Mouse (Mus musculus) adrenal gland, adult (tissue): ENCODE measurements at regions not wholly inside any gene's neighbourhood (a gene's known extent, or its start where the extent isn't known, plus 50 kb on each side); places are given as distances from the start of the nearest gene placed in this dataset.
"Not testable (repeated sequence)": the region's sequence is repeated elsewhere in the genome, so short reads cannot be mapped to it uniquely, and the experiment has no call there.

ENCODE experiments used
- DNase-seq, 2 experiments: peaks; one replicate each; pipeline ENCODE4 v3.0.0; 2022 to 2023; ENCODE audit warnings: low spot score in 1 of 2; ENCODE audit not compliant: inconsistent age in 2 of 2

GRCm38 (mm10) chr6:47679946-47680345 is 84.8 kb upstream of the Ezh2 start:
- DNase-seq: peak in 1 of 2 experiments; percentile 59

- DNase-seq: peak; percentile 65 to 85
These were observed 77.6 kb upstream of the Ezh2 start for GRCm38 (mm10) chr6:47672741-47673140.

- DNase-seq: peak; percentile 64 to 90
These were observed 57.7 kb upstream of the Ezh2 start for GRCm38 (mm10) chr6:47652880-47653279.

- not testable (repeated sequence) for DNase-seq
These were observed 56.2 kb upstream of the Ezh2 start for GRCm38 (mm10) chr6:47651385-47651718.

- DNase-seq: peak; percentile 95 to 99
These were observed 55.6 kb upstream of the Ezh2 start for GRCm38 (mm10) chr6:47650463-47651384.

- peak; percentile 12 to 51 for DNase-seq
These were observed 54.8 kb upstream of the Ezh2 start for GRCm38 (mm10) chr6:47649961-47650360.

- peak; percentile 25 to 51 for DNase-seq
These were observed 54.4 kb upstream of the Ezh2 start for GRCm38 (mm10) chr6:47649451-47649931.

GRCm38 (mm10) chr6:47648899-47649298 is 53.8 kb upstream of the Ezh2 start:
- DNase-seq: peak; percentile 8 to 39

- no peak for DNase-seq
These were observed 53.2 kb upstream of the Ezh2 start for GRCm38 (mm10) chr6:47648316-47648715.

- peak; percentile 13 to 30 for DNase-seq
These were observed 52.7 kb upstream of the Ezh2 start for GRCm38 (mm10) chr6:47647876-47648275.

- peak in 1 of 2 experiments; percentile 30 for DNase-seq
These were observed 51.8 kb upstream of the Ezh2 start for GRCm38 (mm10) chr6:47646731-47647567.

- no peak for DNase-seq
These were observed 50.9 kb upstream of the Ezh2 start for GRCm38 (mm10) chr6:47646022-47646421.
